In genomic region chr12:88738616-88739015, GRCm38 (mm10) we compare ENCODE assay signal across 20 mouse cellular contexts. TPM values are rescaled to one million over a fixed set of nuclear protein-coding genes. Genes with fewer than 3 reads are reported as not detected.
DNase-seq lines count a peak whose midpoint lies in the region.
"Had no signal": no experiment of that assay in that cellular context is flagged by ENCODE, and none has a peak within 500 bp of the region (broad histone marks: within the 10 kb centered on the region; RNA-seq: fewer than 3 reads in every experiment).

No protein-coding gene starts in this region.

- DNase-seq in layer of hippocampus, adult 8-10 months (ENCODE audit: low spot score in 2 of 2), result peak; percentile 26 to 40
- no peak for DNase-seq in layer of hippocampus, postnatal 14 days (ENCODE audit: low spot score in 2 of 2)
- DNase-seq in frontal cortex, adult 2 months (ENCODE audit: extremely low spot score in 1 of 2, low spot score in 1 of 2), result peak; percentile 76 to 88
- peak; percentile 54 to 87 for DNase-seq in left cerebral cortex, adult 9 months (ENCODE audit: low spot score in 2 of 2)
- peak; percentile 86 for DNase-seq in telencephalon, adult 2 months (ENCODE audit: low read depth, low spot score)
- DNase-seq in adrenal gland, adult (ENCODE audit: inconsistent age in 2 of 2, low spot score in 1 of 2), result no peak
- no peak for DNase-seq in kidney, postnatal 36 days
- DNase-seq: adrenal gland, adult 8-10 months; cerebellum, postnatal 14 days; embryo, embryonic 11 days; forebrain, postnatal 0 days; kidney, adult 9 months; kidney, postnatal 25 days; liver, embryonic 13.5 days; lung, embryonic 14.5 days; lung, postnatal 36 days; retina, postnatal 1 day; thymus, adult 2 months had no signal

RNA-seq across cellular contexts. Expression of gene Nrxn3, which starts 15.9 kb away (rescaled TPM):
- total RNA-seq in layer of hippocampus, adult 8-10 months (2022), result 100 to 1,000 TPM; 173 to 206 (median 191) TPM
- total RNA-seq in layer of hippocampus, postnatal 14 days (2021), result 100 to 1,000 TPM; 178 to 192 TPM
- 104 and 109 TPM in 2 replicates for polyA plus RNA-seq in frontal cortex, adult 2 months (2012; rRNA removed)
- total RNA-seq: granulocyte monocyte progenitor cell, adult 5-6 weeks; megakaryocyte-erythroid progenitor cell, adult 5-6 weeks had no signal

Comparison
In these comparisons a context has a peak if more than half of its experiments do, and no peak if none do; other contexts are left out.
1. DNase-seq: peak in layer of hippocampus, adult 8-10 months (2 of 2), frontal cortex, adult 2 months (2 of 2), left cerebral cortex, adult 9 months (2 of 2) and telencephalon, adult 2 months (single experiment); none in layer of hippocampus, postnatal 14 days (0 of 2), adrenal gland, adult (0 of 2) and kidney, postnatal 36 days (0 of 2).